Mouse (Mus musculus) embryonic facial prominence, embryonic 10.5 days (tissue): ENCODE results near the gene Arhgap31. TPM values are rescaled to one million over a fixed set of nuclear protein-coding genes. Genes with fewer than 3 reads are reported as not detected.

Source experiments
- DNase-seq: peaks from one replicate; pipeline ENCODE4 v3.0.0-alpha.2; 2017; ENCODE audit warnings: low spot score
- H3K27ac ChIP-seq: fragments of 300-500 bp; sonication (generic); replicated peaks from 2 replicates; pipeline ENCODE4 v1.5.1; 2016; ENCODE audit warnings: mild to moderate bottlenecking
- H3K27me3 ChIP-seq: fragments of 300-500 bp; sonication (generic); replicated peaks from 2 replicates; pipeline ENCODE4 v1.6.1; 2016; ENCODE audit warnings: low read depth, mild to moderate bottlenecking; ENCODE audit not compliant: poor library complexity, severe bottlenecking
- H3K36me3 ChIP-seq: fragments of 300-500 bp; sonication (generic); replicated peaks from 2 replicates; pipeline ENCODE4 v1.6.1; 2016; ENCODE audit warnings: mild to moderate bottlenecking, moderate library complexity
- H3K4me1 ChIP-seq: fragments of 300-500 bp; sonication (generic); 2 replicates; pipeline ENCODE4 v1.6.1; 2016
- H3K4me3 ChIP-seq: fragments of 300-500 bp; sonication (generic); 2 replicates; pipeline ENCODE4 v1.5.1; 2016; ENCODE audit warnings: mild to moderate bottlenecking, moderate library complexity
- H3K9me3 ChIP-seq: fragments of 300-500 bp; sonication (generic); 2 replicates; pipeline ENCODE4 v1.6.1; 2016; ENCODE audit warnings: mild to moderate bottlenecking
- WGBS: fragments of 180-500 bp; shearing (Covaris S2); methylation state at CpG from one replicate; pipeline ENCODE4 v1.1.7; 2016; 5-methylcytosine and 5-hydroxymethylcytosine counted together
- polyA plus RNA-seq: library from polyadenylated mRNA; unstranded; fragments of >200 nt; fragmentation: Nextera tagmentation; extraction: Ambion mirVana; gene quantifications from 2 replicates; pipeline ENCODE4 v1.2.1, GENCODE M21; 2016

Gene Arhgap31
- polyA plus RNA-seq, 1 experiment from 2014 or later = 12.0 TPM

GRCm38 (mm10) chr16:38563516-38563915 lies 149.6 kb downstream of the Arhgap31 start:
- 42% methylated on average over 10 of the region's 10 CpGs for WGBS
- peaks cover 44% of the 10 kb centered on the region for H3K36me3 ChIP-seq
- H3K4me1 ChIP-seq = peaks cover 9% of the 10 kb centered on the region
- peak overlapping the region; percentile 94 for H3K4me3 ChIP-seq
- no peaks in the 10 kb centered on the region for H3K9me3 ChIP-seq
- no peak for DNase-seq
- H3K27ac ChIP-seq = peak overlapping the region; percentile 93
- H3K27me3 ChIP-seq = peaks cover 15% of the 10 kb centered on the region; the same call in 1 of the 2 replicates

- WGBS = under 1% methylated on average over 25 of the region's 25 CpGs
- no peak for DNase-seq
- peak overlapping the region; percentile 93 for H3K27ac ChIP-seq
Observed at GRCm38 (mm10) chr16:38562968-38563327, 150.1 kb downstream of the Arhgap31 start.

GRCm38 (mm10) chr16:38562131-38562967 lies 150.7 kb downstream of the Arhgap31 start:
- Histone ChIP-seq H3K9me3 (no peaks in the 10 kb centered on the region), H3K36me3 (peaks cover 32% of the 10 kb centered on the region), H3K27ac (peak overlapping the region; percentile 93), H3K4me1 (peaks cover 9% of the 10 kb centered on the region), H3K27me3 (peaks cover 19% of the 10 kb centered on the region; the same call in 1 of the 2 replicates), H3K4me3 (peak overlapping the region; percentile 94)
- 8% methylated on average over 37 of the region's 37 CpGs for WGBS
- peak; percentile 95 for DNase-seq

More at GRCm38 (mm10) chr16:38562968-38563327, 150.1 kb downstream of the Arhgap31 start:
- H3K27me3 ChIP-seq = peaks cover 19% of the 10 kb centered on the region; the same call in 1 of the 2 replicates
- H3K4me3 ChIP-seq = peak overlapping the region; percentile 94
- H3K4me1 ChIP-seq = peaks cover 9% of the 10 kb centered on the region
- no peaks in the 10 kb centered on the region for H3K9me3 ChIP-seq
- H3K36me3 ChIP-seq = peaks cover 38% of the 10 kb centered on the region

GRCm38 (mm10) chr16:38558221-38558748 lies 154.8 kb downstream of the Arhgap31 start, which contains the start of gene Tmem39a:
Tmem39a (plus strand) TSS chr16:38558698.
- Histone ChIP-seq H3K4me3 (no peak within 1 kb of the TSS), H3K27ac (no peak within 1 kb of the TSS), H3K36me3 (no peaks in the 10 kb centered on the region), H3K27me3 (peaks cover 36% of the 10 kb centered on the region), H3K9me3 (no peaks in the 10 kb centered on the region), H3K4me1 (no peaks in the 10 kb centered on the region)
- WGBS = 83% methylated on average over 3 of the region's 3 CpGs
- no peak for DNase-seq

- Histone ChIP-seq H3K9me3 (no peaks in the 10 kb centered on the region), H3K4me3 (no peak overlapping the region), H3K27me3 (peaks cover 53% of the 10 kb centered on the region), H3K36me3 (no peaks in the 10 kb centered on the region), H3K27ac (no peak overlapping the region), H3K4me1 (no peaks in the 10 kb centered on the region)
- no peak for DNase-seq
- 75% methylated on average over 3 of the region's 3 CpGs for WGBS
Observed at GRCm38 (mm10) chr16:38555988-38556387, 157.1 kb downstream of the Arhgap31 start.

- 3% methylated on average over 54 of the region's 54 CpGs for WGBS
- Histone ChIP-seq H3K4me3 (peak within 1 kb of the TSS; percentile 86), H3K9me3 (no peaks in the 10 kb centered on the region), H3K27me3 (peaks cover 21% of the 10 kb centered on the region), H3K4me1 (peaks cover 21% of the 10 kb centered on the region), H3K27ac (peak within 1 kb of the TSS; percentile 91), H3K36me3 (peaks cover 39% of the 10 kb centered on the region)
- peak; percentile 88 for DNase-seq
Observed at GRCm38 (mm10) chr16:38549479-38550396, 163.3 kb downstream of the Arhgap31 start, which contains the start of gene Poglut1. Poglut1 (minus strand) TSS chr16:38550258.

Other genes with a start within 250 kb of the Arhgap31 start
- 35.2 and 35.3 TPM in 2 replicates for gene Timmdc1, start 190.6 kb downstream of the Arhgap31 start, polyA plus RNA-seq
- gene Poglut1, start 163.0 kb downstream of the Arhgap31 start, polyA plus RNA-seq = 72.6 and 76.9 TPM in 2 replicates
- 96.2 and 114 TPM in 2 replicates for gene Tmem39a, start 154.6 kb downstream of the Arhgap31 start, polyA plus RNA-seq
- gene B4galt4, start 29.0 kb upstream of the Arhgap31 start, polyA plus RNA-seq = 26.2 and 27.8 TPM in 2 replicates
- gene Upk1b, start 87.1 kb upstream of the Arhgap31 start, polyA plus RNA-seq = 1.2 and 1.4 TPM in 2 replicates
- not detected in 2 replicates for gene 4930435E12Rik, start 115.5 kb upstream of the Arhgap31 start, polyA plus RNA-seq
- gene Igsf11, start 179.4 kb upstream of the Arhgap31 start, polyA plus RNA-seq = 0.90 and 1.6 TPM in 2 replicates